Mouse (Mus musculus) ES-Bruce4 (cell line): Measurements from ENCODE around the gene Gramd1b.

Source experiments
- CTCF ChIP-seq: IDR thresholded peaks from one replicate; pipeline ENCODE4 v1.8.1; 2011; ENCODE audit warnings: low read depth, low read length
- POLR2A ChIP-seq: IDR thresholded peaks from one replicate; pipeline ENCODE4 v1.8.1; 2011; ENCODE audit warnings: low read length; ENCODE audit not compliant: insufficient read depth

GRCm38 (mm10) chr9:40277671-40278070 is 253.5 kb downstream of the Gramd1b start:
- TF ChIP-seq CTCF (no peak), POLR2A (no peak)
